Mouse (Mus musculus) lung, postnatal 0 days (tissue): ENCODE results near the gene Mettl3. TPM values are rescaled to one million over a fixed set of nuclear protein-coding genes. Genes with fewer than 3 reads are reported as not detected.
A peak's percentile ranks its signal among the peaks of the same experiment; 100 is the strongest.
"Not testable (repeated sequence)": the region's sequence is repeated elsewhere in the genome, so short reads cannot be mapped to it uniquely, and the experiment has no call there.

Source experiments
- ATAC-seq: fragments of 200-750 bp; cut with Nextera tagmentation; 2 replicates; pipeline ENCODE4 v1.8.0; 2017; ENCODE audit warnings: moderate library complexity
- DNase-seq: peaks from one replicate; pipeline ENCODE4 v3.0.0-alpha.2; 2016; ENCODE audit warnings: low spot score
- H3K27ac ChIP-seq: fragments of 300-500 bp; sonication (generic); 2 replicates; pipeline ENCODE4 v1.5.1; 2014; ENCODE audit warnings: antibody characterized with exemption, mild to moderate bottlenecking, low read length, mixed read lengths
- H3K27me3 ChIP-seq: fragments of 300-500 bp; sonication (generic); replicated peaks from 2 replicates; pipeline ENCODE4 v1.6.1; 2014; ENCODE audit warnings: low read length, mixed read lengths; ENCODE audit not compliant: insufficient read depth
- H3K36me3 ChIP-seq: fragments of 300-500 bp; sonication (generic); 2 replicates; pipeline ENCODE4 v1.6.1; 2014; ENCODE audit warnings: low read length, mixed read lengths; ENCODE audit not compliant: insufficient read depth
- H3K4me1 ChIP-seq: fragments of 300-500 bp; sonication (generic); 2 replicates; pipeline ENCODE4 v1.6.1; 2014; ENCODE audit warnings: antibody characterized with exemption, low read depth, low read length, mixed read lengths; ENCODE audit not compliant: insufficient read depth
- H3K4me2 ChIP-seq: fragments of 300-500 bp; sonication (generic); replicated peaks from 2 replicates; pipeline ENCODE4 v1.6.1; 2014; ENCODE audit warnings: low read depth, mild to moderate bottlenecking, low read length, moderate library complexity, mixed read lengths
- H3K4me3 ChIP-seq: fragments of 300-500 bp; sonication (generic); 2 replicates; pipeline ENCODE4 v1.5.1; 2014; ENCODE audit warnings: low read depth, low read length
- H3K9ac ChIP-seq: fragments of 300-500 bp; sonication (generic); replicated peaks from 2 replicates; pipeline ENCODE4 v1.6.1; 2014; ENCODE audit warnings: low read depth, mild to moderate bottlenecking
- H3K9me3 ChIP-seq: fragments of 300-500 bp; sonication (generic); 2 replicates; pipeline ENCODE4 v1.6.1; 2016; ENCODE audit warnings: low read length, mixed read lengths
- CTCF ChIP-seq: IDR thresholded peaks from 2 replicates; pipeline ENCODE4 v1.5.1; 2016; ENCODE audit warnings: antibody characterized with exemption, mild to moderate bottlenecking
- EP300 ChIP-seq: IDR thresholded peaks from 2 replicates; pipeline ENCODE4 v1.6.1; 2016; ENCODE audit warnings: antibody characterized with exemption, mild to moderate bottlenecking, control low read depth
- WGBS: fragments of 180-500 bp; shearing (Covaris S2); extraction: QIAGEN DNeasy Blood & Tissue Kit; methylation state at CpG from one replicate; pipeline ENCODE4 v1.1.7; 2014; 5-methylcytosine and 5-hydroxymethylcytosine counted together
- polyA plus RNA-seq: library from polyadenylated mRNA; unstranded; fragments of >200 nt; fragmentation: Nextera tagmentation; extraction: Ambion mirVana; gene quantifications from 2 replicates; pipeline ENCODE4 v1.2.1, GENCODE M21; 2015

Mettl3 gene
- polyA plus RNA-seq, 1 experiment from 2014 or later = 19.6 TPM

DNA sequence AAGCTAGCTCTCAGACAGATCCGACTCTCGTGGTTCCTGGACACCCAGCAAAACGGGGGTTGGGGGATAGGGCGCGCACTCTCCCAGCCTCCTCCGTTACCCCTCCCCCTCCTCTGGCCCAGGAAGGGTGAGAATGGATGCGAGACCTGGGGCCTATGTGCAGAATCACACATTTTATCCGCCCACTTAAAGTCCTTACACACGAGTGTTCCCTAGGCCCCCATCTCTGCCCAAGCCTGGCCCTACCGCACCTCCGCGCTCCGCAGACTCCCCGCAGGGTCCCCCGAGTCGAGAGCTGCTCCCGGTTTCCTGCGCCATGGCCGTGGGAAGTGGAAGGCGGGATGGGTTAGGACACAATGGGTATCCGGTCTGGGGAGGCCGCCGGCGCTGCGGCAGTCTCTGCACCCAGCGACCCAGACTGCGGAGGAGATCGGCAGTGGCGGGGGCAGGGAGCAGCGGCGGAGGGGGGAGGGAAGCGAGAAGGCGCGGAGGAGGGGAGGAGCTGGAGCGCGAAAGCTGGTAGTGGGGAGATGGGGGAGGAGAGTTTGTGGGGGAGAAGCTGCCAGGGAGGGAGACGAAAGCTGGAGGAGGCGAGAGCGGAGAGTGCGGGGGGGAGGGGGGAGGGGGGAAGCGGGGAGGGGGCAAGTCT lies 11.0 kb upstream of the Mettl3 start:
- ATAC-seq (peak; percentile 81), DNase-seq (peak; percentile 76)
- H3K4me1 ChIP-seq = no peaks in the 10 kb centered on the region

DNA sequence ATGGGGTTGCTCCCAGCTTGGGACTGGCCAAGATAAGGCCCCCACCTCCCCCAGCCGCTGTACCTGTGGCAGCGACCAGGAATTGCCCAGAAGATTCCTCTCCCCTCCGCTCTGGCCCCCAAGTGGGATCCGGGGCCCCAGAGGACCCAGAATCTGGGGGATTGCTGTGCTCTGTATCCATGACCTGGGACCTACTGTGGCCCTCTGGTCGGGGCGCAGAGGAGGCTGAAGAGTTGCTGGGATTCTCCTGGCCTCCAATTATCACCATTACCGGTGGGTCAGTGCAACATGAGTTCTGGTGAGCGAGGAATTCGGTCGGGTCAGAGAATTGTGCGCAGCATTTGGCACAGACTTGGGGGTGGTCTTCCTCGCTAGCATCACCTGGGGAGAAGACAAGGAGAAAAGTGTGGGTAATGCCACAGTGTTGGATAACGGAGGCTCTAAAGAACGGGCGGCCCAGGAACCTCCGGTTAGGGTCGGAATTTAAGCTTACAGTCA lies 10.4 kb upstream of the Mettl3 start:
- Histone ChIP-seq H3K9me3 (no peaks in the 10 kb centered on the region), H3K4me3 (peak overlapping the region; percentile 74), H3K9ac (peak overlapping the region; percentile 71), H3K27me3 (no peaks in the 10 kb centered on the region), H3K4me1 (no peaks in the 10 kb centered on the region), H3K36me3 (no peaks in the 10 kb centered on the region), H3K4me2 (peak overlapping the region; percentile 89), H3K27ac (no peak overlapping the region)
- 3% methylated on average over 17 of the region's 17 CpGs for WGBS
- ATAC-seq = 0 out of 2 replicates have a peak, but pooled peaks have one; percentile 2
- no peak for TF ChIP-seq EP300
- no peak for TF ChIP-seq CTCF
- no peak for DNase-seq

More for the DNA sequence above, 11.0 kb upstream of the Mettl3 start:
- TF ChIP-seq CTCF (0 out of 2 replicates have a peak, but pooled peaks have one; percentile 3), EP300 (no peak)
- Histone ChIP-seq H3K9ac (peak overlapping the region; percentile 71), H3K4me3 (peak overlapping the region; percentile 74), H3K9me3 (no peaks in the 10 kb centered on the region), H3K27ac (peak overlapping the region; percentile 14; the same call in 1 of the 2 replicates), H3K36me3 (no peaks in the 10 kb centered on the region), H3K4me2 (peak overlapping the region; percentile 89), H3K27me3 (no peaks in the 10 kb centered on the region)
- under 1% methylated on average over 27 of the region's 41 CpGs for WGBS

DNA sequence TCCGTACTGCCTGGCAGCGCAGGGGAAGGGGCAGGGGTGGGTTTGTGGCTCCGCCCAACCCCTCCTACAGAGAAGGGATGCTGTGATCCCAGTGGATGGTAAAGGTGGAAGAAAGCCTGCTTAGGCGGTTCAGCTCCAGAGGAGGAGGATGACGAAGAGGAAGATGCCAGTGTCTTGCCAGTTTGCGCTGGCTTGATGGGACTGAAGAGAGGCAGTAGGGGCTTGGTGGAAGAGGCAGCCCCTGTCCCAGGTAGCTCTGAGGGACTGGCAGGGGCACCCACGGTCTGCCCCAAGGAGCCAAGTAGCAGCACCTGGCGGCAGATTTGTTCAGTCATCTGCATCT lies 9.9 kb upstream of the Mettl3 start:
- no peak overlapping the region for H3K4me3 ChIP-seq
- no peaks in the 10 kb centered on the region for H3K4me1 ChIP-seq
- peak overlapping the region; percentile 71; the same call in 1 of the 2 replicates for H3K9ac ChIP-seq
- TF ChIP-seq CTCF = peak; percentile 33; the same call in 1 of the 2 replicates
- no peak for TF ChIP-seq EP300
- 40% methylated on average over 8 of the region's 8 CpGs for WGBS
- H3K36me3 ChIP-seq = no peaks in the 10 kb centered on the region
- no peaks in the 10 kb centered on the region for H3K9me3 ChIP-seq
- no peak overlapping the region for H3K27ac ChIP-seq
- DNase-seq (no peak), ATAC-seq (no peak)
- H3K27me3 ChIP-seq = no peaks in the 10 kb centered on the region
- peak overlapping the region; percentile 89 for H3K4me2 ChIP-seq

DNA sequence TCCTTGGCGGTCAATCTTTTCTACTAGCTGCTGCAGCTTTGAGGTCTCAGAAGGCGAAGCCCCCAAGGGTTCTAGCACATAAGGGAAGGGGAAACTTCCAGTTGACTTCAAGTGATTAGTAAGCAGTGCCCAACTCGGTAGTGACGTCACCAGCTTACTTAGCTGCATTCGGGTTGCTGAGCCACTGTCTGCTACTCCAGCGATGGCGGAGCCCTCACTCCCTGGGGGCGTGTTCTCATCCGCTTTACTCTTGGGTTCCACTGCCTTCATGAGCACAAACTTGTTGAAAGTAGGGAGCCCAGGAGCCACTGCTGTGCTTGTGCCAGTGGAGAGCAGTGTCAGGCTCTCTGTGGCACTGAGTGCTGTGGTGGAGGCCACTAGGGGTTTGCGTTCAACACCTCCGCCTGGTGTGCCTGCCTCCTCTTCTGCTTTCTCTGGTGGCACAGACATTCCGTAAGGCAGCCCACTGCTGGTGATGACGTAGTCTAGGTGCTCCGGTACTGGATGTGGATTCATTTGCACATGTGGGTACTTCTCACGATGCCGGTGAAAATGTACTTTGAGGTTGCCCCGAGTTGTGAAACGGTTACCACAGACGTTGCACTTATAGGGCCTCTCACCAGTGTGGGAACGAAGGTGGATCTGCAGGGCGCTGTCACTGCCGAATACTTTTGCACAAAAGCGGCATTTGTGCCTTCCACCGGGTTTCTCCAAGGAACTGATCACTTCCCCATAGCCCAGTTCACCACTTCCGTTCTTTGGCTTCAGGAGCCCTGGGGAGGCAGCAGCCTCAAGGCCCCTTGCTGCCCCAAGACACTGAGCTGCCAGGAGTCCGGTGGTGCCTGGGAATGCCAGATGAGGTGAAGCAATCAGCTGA lies 9.2 kb upstream of the Mettl3 start:
- ATAC-seq (no peak), DNase-seq (no peak)
- Histone ChIP-seq H3K27ac (no peak overlapping the region), H3K9ac (0 out of 2 replicates have a peak overlapping the region, but pooled peaks have one; percentile 71), H3K36me3 (no peaks in the 10 kb centered on the region), H3K4me3 (no peak overlapping the region), H3K27me3 (no peaks in the 10 kb centered on the region), H3K4me2 (peak overlapping the region; percentile 89), H3K4me1 (no peaks in the 10 kb centered on the region), H3K9me3 (no peaks in the 10 kb centered on the region)
- WGBS = 81% methylated on average over 26 of the region's 26 CpGs
- TF ChIP-seq EP300 = no peak
- TF ChIP-seq CTCF = no peak

DNA sequence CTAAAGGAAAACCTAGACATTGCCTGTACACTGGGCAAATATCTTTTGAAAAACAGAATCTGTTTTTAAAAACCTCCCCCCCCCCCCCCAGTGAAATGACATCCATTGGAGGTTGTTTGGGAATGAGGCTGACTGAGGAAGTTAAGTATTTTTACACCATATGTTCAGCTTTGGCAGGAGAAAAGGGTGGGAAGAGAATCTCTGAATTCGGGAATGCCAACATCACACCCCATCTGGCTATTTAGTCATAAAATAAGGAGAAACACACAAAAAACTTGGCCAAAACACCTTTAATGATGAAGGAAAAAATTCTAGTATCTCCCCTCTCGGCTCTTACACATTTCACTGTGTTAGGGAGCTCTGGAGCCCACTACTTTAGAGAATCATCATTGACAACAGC lies 6.0 kb upstream of the Mettl3 start:
- H3K9me3 ChIP-seq = no peaks in the 10 kb centered on the region
- ATAC-seq = no peak
- 86% methylated on average over 2 of the region's 2 CpGs for WGBS
- no peak overlapping the region for H3K4me3 ChIP-seq
- TF ChIP-seq CTCF = no peak
- no peak for TF ChIP-seq EP300
- no peaks in the 10 kb centered on the region for H3K27me3 ChIP-seq
- H3K27ac ChIP-seq = no peak overlapping the region
- no peak overlapping the region for H3K9ac ChIP-seq
- H3K4me1 ChIP-seq = no peaks in the 10 kb centered on the region
- no peak for DNase-seq
- H3K4me2 ChIP-seq = no peak overlapping the region
- no peaks in the 10 kb centered on the region for H3K36me3 ChIP-seq

DNA sequence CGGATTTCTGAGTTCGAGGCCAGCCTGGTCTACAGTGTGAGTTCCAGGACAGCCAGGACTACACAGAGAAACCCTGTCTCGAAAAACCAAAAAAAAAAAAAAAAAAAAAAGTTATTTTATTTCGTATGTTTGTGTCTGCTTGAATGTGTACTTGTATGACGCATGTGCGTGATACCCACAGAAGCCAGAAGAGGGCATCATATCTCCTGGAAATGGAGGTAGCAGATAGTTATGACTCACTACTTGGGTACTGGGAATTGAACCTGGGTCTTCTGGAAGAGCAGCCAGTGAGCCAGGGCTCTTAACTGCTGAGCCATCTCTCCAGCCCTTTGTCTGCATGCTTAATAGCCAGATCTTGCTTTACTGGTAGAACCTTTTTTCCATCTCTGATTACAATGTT lies 5.4 kb upstream of the Mettl3 start:
- not testable (repeated sequence) for H3K36me3 ChIP-seq, H3K9me3 ChIP-seq, H3K4me1 ChIP-seq, H3K4me3 ChIP-seq, H3K4me2 ChIP-seq, H3K27ac ChIP-seq, ATAC-seq, H3K9ac ChIP-seq, DNase-seq, H3K27me3 ChIP-seq
- 92% methylated on average over 5 of the region's 6 CpGs for WGBS
- TF ChIP-seq CTCF = peak; percentile 34
